Mouse (Mus musculus): ENCODE results near the gene Slc7a6os. TPM values are rescaled to one million over a fixed set of nuclear protein-coding genes. Genes with fewer than 3 reads are reported as not detected.
A peak's percentile ranks its signal among the peaks of the same experiment; 100 is the strongest.

Gene Slc7a6os
- polyA plus RNA-seq (2015; fragmentation: Nextera tagmentation; extraction: Ambion mirVana): 18.6 and 18.8 TPM in 2 replicates

DNA sequence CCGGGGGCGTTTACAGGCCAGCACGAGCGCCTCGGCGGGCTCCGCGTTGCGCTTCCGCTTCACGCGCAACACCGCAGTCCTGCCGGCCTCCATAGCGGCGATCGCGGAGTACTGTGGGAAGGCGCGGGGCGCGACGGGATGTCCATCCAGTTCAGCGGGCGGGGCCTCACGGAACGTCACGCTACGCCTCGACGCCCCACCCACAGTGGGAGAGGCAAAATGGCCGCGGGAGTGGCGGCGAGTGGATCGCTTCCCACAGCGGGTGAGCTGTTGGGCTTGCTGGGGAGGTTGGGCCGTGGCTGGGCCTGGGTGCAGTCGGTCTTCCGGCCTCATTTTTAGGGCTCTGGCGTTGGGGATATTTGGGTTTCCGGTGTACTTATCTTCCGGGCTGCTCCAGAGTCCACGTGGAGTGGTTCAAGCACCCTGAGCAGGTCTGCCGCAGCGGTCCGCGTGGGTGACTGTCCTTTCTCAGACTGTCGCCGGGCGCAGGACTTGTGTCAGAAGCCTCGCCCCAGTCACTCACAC is at the start of gene Slc7a6os, which contains the start of gene Prmt7:
Gene Slc7a6os, minus strand, starts transcription at position 115 of the 525 bp plus-strand sequence.
Gene Prmt7, plus strand, starts transcription at position 116 of the 525 bp plus-strand sequence.
- Histone ChIP-seq H3K4me3 (ENCODE audit: low read depth, low read length) (peak within 1 kb of the TSS; percentile 60), H3K27me3 (ENCODE audit: control insufficient read depth, insufficient read depth, low read length) (no peaks in the 10 kb centered on the region), H3K9me3 (ENCODE audit: control insufficient read depth, low read length) (no peaks in the 10 kb centered on the region), H3K9ac (ENCODE audit: low read length) (peak within 1 kb of the TSS; percentile 91), H3K4me2 (replicated peaks; ENCODE audit: low read depth) (peak within 1 kb of the TSS; percentile 75), H3K27ac (replicated peaks) (peak within 1 kb of the TSS; percentile 94), H3K4me1 (replicated peaks; ENCODE audit: control insufficient read depth, insufficient read depth) (peaks cover 3% of the 10 kb centered on the region; the same call in 1 of the 2 replicates), H3K36me3 (ENCODE audit: control insufficient read depth, insufficient read depth, low read length) (peaks cover 3% of the 10 kb centered on the region)
- under 1% methylated on average over 52 of the region's 52 CpGs for WGBS
- ATAC-seq (ENCODE audit: low FRiP score, low TSS enrichment): peak; percentile 99
- TF ChIP-seq CTCF (IDR thresholded peaks at IDR 0.05; ENCODE audit: low read depth) (peak; percentile 21; the same call in 1 of the 2 replicates), EP300 (optimal IDR thresholded peaks at IDR 0.05) (no peak)
- peak; percentile 97 for DNase-seq (ENCODE audit: low spot score)

DNA sequence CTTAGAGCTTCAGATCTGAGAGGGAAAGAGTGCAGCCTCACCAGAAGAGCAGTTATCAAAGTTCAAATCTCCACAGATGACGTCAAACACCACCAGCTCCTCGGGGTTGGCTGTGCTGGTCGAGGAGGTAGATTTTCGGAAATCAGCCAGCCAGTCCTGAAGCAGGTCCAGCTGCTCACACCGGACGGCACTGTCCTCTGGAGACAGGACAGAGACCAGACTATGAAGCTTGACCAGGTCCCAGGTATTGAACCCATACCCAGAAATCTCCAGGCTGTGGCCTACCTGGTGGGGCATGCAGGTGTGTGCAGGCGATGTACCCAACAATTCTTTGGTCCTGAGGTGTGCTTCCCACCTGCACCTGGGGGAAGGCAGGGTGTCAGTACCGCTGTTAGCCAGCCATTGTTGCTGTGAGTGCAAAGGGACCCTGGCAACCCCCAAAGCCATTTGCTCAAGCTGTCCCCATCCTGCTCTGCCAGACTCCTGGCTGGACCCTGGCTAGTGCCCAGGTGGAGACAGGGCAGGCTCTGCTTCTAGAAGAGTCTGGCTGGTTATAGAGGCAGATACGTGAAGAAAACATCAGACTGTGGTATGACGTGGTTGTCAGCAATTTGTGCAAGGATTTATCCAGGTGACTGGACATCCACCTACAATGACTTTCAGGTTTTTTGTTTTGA is 49.0 kb upstream of the Slc7a6os start:
- Histone ChIP-seq H3K4me1 (replicated peaks; ENCODE audit: control insufficient read depth, insufficient read depth) (no peaks in the 10 kb centered on the region), H3K27ac (replicated peaks) (no peak overlapping the region), H3K9ac (ENCODE audit: low read length) (no peak overlapping the region), H3K36me3 (ENCODE audit: control insufficient read depth, insufficient read depth, low read length) (0 out of 2 replicates have a peak, but pooled peaks cover 2% of the 10 kb centered on the region), H3K27me3 (ENCODE audit: control insufficient read depth, insufficient read depth, low read length) (no peaks in the 10 kb centered on the region), H3K4me2 (replicated peaks; ENCODE audit: low read depth) (no peak overlapping the region), H3K9me3 (ENCODE audit: control insufficient read depth, low read length) (no peaks in the 10 kb centered on the region), H3K4me3 (ENCODE audit: low read depth, low read length) (no peak overlapping the region)
- 88% methylated on average over 10 of the region's 10 CpGs for WGBS
- DNase-seq (ENCODE audit: low spot score) (no peak), ATAC-seq (ENCODE audit: low FRiP score, low TSS enrichment) (no peak)
- no peak for TF ChIP-seq CTCF (IDR thresholded peaks at IDR 0.05; ENCODE audit: low read depth)
- TF ChIP-seq EP300 (optimal IDR thresholded peaks at IDR 0.05): no peak

DNA sequence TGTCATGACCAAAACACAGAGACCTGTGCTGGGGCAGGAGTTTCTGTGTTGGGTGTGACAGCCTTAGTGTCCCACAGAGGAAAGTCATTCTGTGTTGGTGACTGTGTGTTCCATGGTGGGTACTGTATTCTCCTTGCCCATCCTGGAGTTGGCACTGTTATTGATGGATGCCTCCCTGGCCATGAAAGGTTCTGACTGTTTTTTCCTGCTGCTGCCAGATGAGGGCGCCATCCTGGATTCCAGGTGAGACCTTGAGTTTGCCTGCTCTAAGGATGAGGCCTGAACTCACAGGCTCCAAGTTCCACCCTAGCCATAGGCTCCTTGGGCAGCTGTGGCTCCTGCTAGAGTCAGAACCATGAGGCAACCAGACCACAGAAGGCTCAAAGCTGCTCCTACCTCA is 47.4 kb upstream of the Slc7a6os start:
- Histone ChIP-seq H3K9ac (ENCODE audit: low read length) (no peak overlapping the region), H3K36me3 (ENCODE audit: control insufficient read depth, insufficient read depth, low read length) (peaks cover 2% of the 10 kb centered on the region; the same call in 1 of the 2 replicates), H3K27me3 (ENCODE audit: control insufficient read depth, insufficient read depth, low read length) (no peaks in the 10 kb centered on the region), H3K4me1 (replicated peaks; ENCODE audit: control insufficient read depth, insufficient read depth) (no peaks in the 10 kb centered on the region), H3K4me3 (ENCODE audit: low read depth, low read length) (no peak overlapping the region), H3K27ac (replicated peaks) (no peak overlapping the region), H3K4me2 (replicated peaks; ENCODE audit: low read depth) (no peak overlapping the region), H3K9me3 (ENCODE audit: control insufficient read depth, low read length) (no peaks in the 10 kb centered on the region)
- 47% methylated on average over 1 of the region's 1 CpGs for WGBS
- peak; percentile 63 for DNase-seq (ENCODE audit: low spot score)
- no peak for TF ChIP-seq EP300 (optimal IDR thresholded peaks at IDR 0.05)
- TF ChIP-seq CTCF (IDR thresholded peaks at IDR 0.05; ENCODE audit: low read depth): peak; percentile 66
- no peak for ATAC-seq (ENCODE audit: low FRiP score, low TSS enrichment)

DNA sequence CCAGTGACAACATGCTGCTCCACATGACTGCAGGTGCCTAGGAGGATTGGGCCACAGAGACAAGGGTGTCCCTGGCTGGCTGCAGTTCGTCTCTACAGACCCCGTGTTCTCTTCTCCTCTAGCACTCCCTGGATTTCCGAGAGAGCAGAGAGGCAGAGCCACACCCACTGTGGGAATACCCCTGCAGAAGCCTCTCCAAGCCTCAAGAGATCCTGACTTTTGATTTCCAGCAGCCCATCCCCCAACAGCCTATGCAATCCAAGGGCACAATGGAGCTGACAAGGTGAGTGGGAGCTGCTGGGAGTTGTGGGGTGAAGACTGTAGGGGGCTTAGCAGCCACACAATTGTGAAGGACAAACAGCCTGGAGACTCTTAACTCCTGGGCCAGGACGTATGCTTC is 39.5 kb upstream of the Slc7a6os start:
- H3K36me3 ChIP-seq (ENCODE audit: control insufficient read depth, insufficient read depth, low read length): peaks cover 37% of the 10 kb centered on the region
- no peak for ATAC-seq (ENCODE audit: low FRiP score, low TSS enrichment)
- H3K4me1 ChIP-seq (replicated peaks; ENCODE audit: control insufficient read depth, insufficient read depth): no peaks in the 10 kb centered on the region
- H3K9ac ChIP-seq (ENCODE audit: low read length): no peak overlapping the region
- H3K27me3 ChIP-seq (ENCODE audit: control insufficient read depth, insufficient read depth, low read length): no peaks in the 10 kb centered on the region
- no peak overlapping the region for H3K4me2 ChIP-seq (replicated peaks; ENCODE audit: low read depth)
- WGBS: 52% methylated on average over 4 of the region's 4 CpGs
- H3K4me3 ChIP-seq (ENCODE audit: low read depth, low read length): no peak overlapping the region
- no peak overlapping the region for H3K27ac ChIP-seq (replicated peaks)
- H3K9me3 ChIP-seq (ENCODE audit: control insufficient read depth, low read length): no peaks in the 10 kb centered on the region
- no peak for TF ChIP-seq CTCF (IDR thresholded peaks at IDR 0.05; ENCODE audit: low read depth)
- no peak for TF ChIP-seq EP300 (optimal IDR thresholded peaks at IDR 0.05)
- DNase-seq (ENCODE audit: low spot score): no peak

DNA sequence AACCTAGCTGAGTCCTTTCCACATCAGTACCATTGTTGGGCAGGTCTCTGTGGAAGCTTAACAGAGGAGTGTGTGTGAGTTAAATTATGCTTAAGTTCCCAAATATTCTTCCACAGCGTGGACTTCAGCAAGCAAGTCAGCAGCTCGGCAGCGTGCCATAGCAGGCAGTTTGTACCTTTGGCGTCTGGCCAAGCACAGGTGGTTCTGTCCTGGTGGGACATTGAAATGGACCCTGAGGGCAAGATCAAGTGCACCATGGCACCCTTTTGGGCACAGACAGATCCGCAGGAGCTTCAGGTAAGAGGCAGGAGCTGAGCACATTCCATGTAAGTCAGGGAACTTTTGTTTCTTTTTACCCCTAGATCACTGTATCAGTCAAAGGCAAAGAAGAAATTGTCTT is 26.4 kb upstream of the Slc7a6os start:
- DNase-seq (ENCODE audit: low spot score) (no peak), ATAC-seq (ENCODE audit: low FRiP score, low TSS enrichment) (no peak)
- TF ChIP-seq CTCF (IDR thresholded peaks at IDR 0.05; ENCODE audit: low read depth) (no peak), EP300 (optimal IDR thresholded peaks at IDR 0.05) (no peak)
- WGBS: 73% methylated on average over 5 of the region's 5 CpGs
- H3K4me1 ChIP-seq (replicated peaks; ENCODE audit: control insufficient read depth, insufficient read depth): no peaks in the 10 kb centered on the region
- no peak overlapping the region for H3K27ac ChIP-seq (replicated peaks)
- no peak overlapping the region for H3K4me2 ChIP-seq (replicated peaks; ENCODE audit: low read depth)
- no peak overlapping the region for H3K9ac ChIP-seq (ENCODE audit: low read length)
- no peaks in the 10 kb centered on the region for H3K9me3 ChIP-seq (ENCODE audit: control insufficient read depth, low read length)
- no peak overlapping the region for H3K4me3 ChIP-seq (ENCODE audit: low read depth, low read length)
- H3K36me3 ChIP-seq (ENCODE audit: control insufficient read depth, insufficient read depth, low read length): peaks cover 13% of the 10 kb centered on the region
- no peaks in the 10 kb centered on the region for H3K27me3 ChIP-seq (ENCODE audit: control insufficient read depth, insufficient read depth, low read length)

Measured in stomach, postnatal 0 days (tissue).